ENCODE assay signal across 7 mouse cellular contexts in the genomic region with DNA sequence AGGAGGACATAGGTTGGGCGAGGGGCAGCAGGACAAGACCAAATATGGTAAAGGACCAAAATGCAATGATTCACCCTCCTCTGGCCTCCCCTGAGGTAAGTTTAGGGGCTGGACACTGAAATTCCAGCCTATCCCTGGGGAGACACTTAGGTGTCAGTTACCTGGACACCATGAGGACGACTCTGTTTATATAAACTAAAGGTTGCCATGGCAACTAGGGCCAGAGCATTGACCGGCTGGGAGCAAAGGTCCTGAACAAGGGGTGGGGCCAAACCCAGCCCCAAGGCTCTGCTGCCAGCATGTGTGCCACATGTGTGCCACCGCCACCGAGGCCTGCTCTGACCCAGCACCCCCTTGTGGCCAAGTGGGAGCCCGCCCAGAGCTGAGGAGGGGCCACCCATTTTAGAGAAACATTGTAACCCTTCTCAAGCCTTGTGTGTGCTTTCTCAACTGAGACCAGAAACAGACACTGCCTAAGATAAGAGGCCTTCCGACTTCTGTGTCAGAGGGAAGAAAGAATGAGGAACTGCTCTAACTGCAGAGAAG. TPM values are rescaled to one million over a fixed set of nuclear protein-coding genes. Genes with fewer than 3 reads are reported as not detected.
DNase-seq lines count a peak whose midpoint lies in the region; ATAC-seq and TF ChIP-seq lines count a peak whose summit lies in the region.

No protein-coding gene starts in this region.

- peaks cover 22 to 52% of the 10 kb centered on the region in 2 experiments for H3K4me1 ChIP-seq in CH12.LX (ENCODE audit: control insufficient read depth in 1 of 2, insufficient read depth in 2 of 2)
- peaks cover 32% of the 10 kb centered on the region for H3K4me1 ChIP-seq in intestine, embryonic 16.5 days (ENCODE audit: control insufficient read depth, insufficient read depth, low read length)
- no peaks in the 10 kb centered on the region; the same call in 1 of the 2 replicates for H3K4me1 ChIP-seq in lung, adult 2 months (ENCODE audit: control insufficient read depth, insufficient read depth, low read length)

- DNase-seq in 3T3-L1 (ENCODE audit: low read depth, low spot score): peak; percentile 44
- peak; percentile 46 for DNase-seq in CH12.LX (ENCODE audit: extremely low read depth)
- peak; percentile 54 for DNase-seq in lung, adult 2 months
- peak; percentile 9 for DNase-seq in thymus, postnatal 25 days
- DNase-seq in Muller cell, postnatal 12 days (ENCODE audit: inconsistent ontology term): no peak
- no peak for DNase-seq in spleen, postnatal 36 days (ENCODE audit: low spot score in 2 of 2)

- 21% methylated on average over 7 of the region's 7 CpGs for WGBS in intestine, embryonic 16.5 days
- 18% methylated on average over 7 of the region's 7 CpGs for whole genome bisulfite sequencing in lung, adult 2 months

- no peak overlapping the region for H3K27ac ChIP-seq in CH12.LX (ENCODE audit: insufficient read depth, low read depth)
- H3K27ac ChIP-seq in intestine, embryonic 16.5 days (ENCODE audit: low read length): peak overlapping the region; percentile 98

- peak; percentile 70 for ATAC-seq in intestine, embryonic 16.5 days

- H3K9ac ChIP-seq in CH12.LX (ENCODE audit: insufficient read depth, low read depth): no peak overlapping the region
- H3K9ac ChIP-seq in intestine, embryonic 16.5 days (ENCODE audit: low read depth, low read length): no peak overlapping the region

- H3K36me3 ChIP-seq in CH12.LX (replicated peaks in 1 of 2; ENCODE audit: control insufficient read depth in 1 of 2, insufficient read depth in 1 of 2, low read length in 1 of 2): no peaks in the 10 kb centered on the region
- no peaks in the 10 kb centered on the region for H3K36me3 ChIP-seq in intestine, embryonic 16.5 days (ENCODE audit: control insufficient read depth, insufficient read depth, low read length)

- peaks cover 3% of the 10 kb centered on the region for H3K27me3 ChIP-seq in CH12.LX (replicated peaks)
- no peaks in the 10 kb centered on the region for H3K27me3 ChIP-seq in intestine, embryonic 16.5 days (replicated peaks; ENCODE audit: control insufficient read depth, insufficient read depth, low read length)

- no peaks in the 10 kb centered on the region for H3K79me2 ChIP-seq in CH12.LX (replicated peaks; ENCODE audit: control insufficient read depth, extremely low read depth, insufficient read depth, poor library complexity, severe bottlenecking)

- H3K9me3 ChIP-seq in CH12.LX (replicated peaks; ENCODE audit: low read length): no peaks in the 10 kb centered on the region
- H3K9me3 ChIP-seq in intestine, embryonic 16.5 days (ENCODE audit: control insufficient read depth, low read length): no peaks in the 10 kb centered on the region

- no peak for TF ChIP-seq EP300 in CH12.LX (IDR thresholded peaks at IDR 0.05; ENCODE audit: low read length)

- TF ChIP-seq CTCF in CH12.LX (conservative IDR thresholded peaks at IDR 0.05 in 1 of 2, IDR thresholded peaks at IDR 0.05 in 1 of 2; ENCODE audit: low read depth in 2 of 2, low read length in 2 of 2): peak in 1 of 2 experiments; percentile 61; a peak in 2 of 4 replicates
- peak; percentile 24; the same call in 1 of the 2 replicates for TF ChIP-seq CTCF in lung, adult 2 months (IDR thresholded peaks at IDR 0.05; ENCODE audit: insufficient read depth, low read length)

- no peak for TF ChIP-seq POLR2A in CH12.LX (IDR thresholded peaks at IDR 0.05; ENCODE audit: low read depth, low read length)
- TF ChIP-seq POLR2A in lung, adult 2 months (IDR thresholded peaks at IDR 0.05; ENCODE audit: borderline replicate concordance, extremely low read depth, low read depth, low read length): no peak

- in situ Hi-C loops in CH12.LX (cut with MboI; ENCODE audit: low pct_ligation_motif_present, low pct_unique_long_range_greater_than_20kb, low sequenced_read_pairs): no loop called here

- H3K4me3 ChIP-seq in CH12.LX (replicated peaks in 1 of 3; ENCODE audit: low read depth in 2 of 3, low read length in 2 of 3, poor library complexity in 1 of 3): no peak overlapping the region
- no peak overlapping the region for H3K4me3 ChIP-seq in intestine, embryonic 16.5 days (ENCODE audit: low read length)
- no peak overlapping the region for H3K4me3 ChIP-seq in lung, adult 2 months (replicated peaks; ENCODE audit: extremely low read depth, low read depth, low read length)

- no peak overlapping the region for H3K4me2 ChIP-seq in CH12.LX (ENCODE audit: insufficient read depth, low read depth, poor library complexity, severe bottlenecking)
- peak overlapping the region; percentile 25 for H3K4me2 ChIP-seq in intestine, embryonic 16.5 days (ENCODE audit: low read depth, low read length)

- dilution Hi-C loops in CH12.LX (cut with MboI; ENCODE audit: extremely low pct_ligation_motif_present, extremely low pct_unique_long_range_greater_than_20kb, low sequenced_read_pairs): no loop called here

- no peak; the same call in none of the 2 replicates for TF ChIP-seq RAD21 in CH12.LX (IDR thresholded peaks at IDR 0.05; ENCODE audit: low read depth, low read length)

TF ChIP-seq in CH12.LX, 34 proteins besides CTCF, POLR2A, EP300 and RAD21:
- no peak for TF ChIP-seq ETS1 (conservative IDR thresholded peaks at IDR 0.05; ENCODE audit: low read depth, low read length)
- TF ChIP-seq MXI1 (IDR thresholded peaks at IDR 0.05; ENCODE audit: low read depth, low read length): peak; percentile 39; the same call in 1 of the 2 replicates
- peak; percentile 45 for TF ChIP-seq SMC3 (IDR thresholded peaks at IDR 0.05; ENCODE audit: low read depth, low read length)
- peak; percentile 59 for TF ChIP-seq BHLHE40 (IDR thresholded peaks at IDR 0.05; ENCODE audit: low read depth, low read length)

RNA-seq across cellular contexts. Expression of a gene that starts 10.0 kb away (rescaled TPM):
- total RNA-seq in CH12.LX (2012; rRNA removed): 0.13 and 0.21 TPM in 2 replicates
- not detected in 2 replicates for total RNA-seq in CH12.LX (2014; rRNA removed)
- not detected in 2 replicates for polyA plus RNA-seq in CH12.LX (2012; ENCODE audit: insufficient read length, low read depth)
- polyA plus RNA-seq in intestine, embryonic 16.5 days (2015; fragmentation: Nextera tagmentation; extraction: Ambion mirVana): 353 and 370 TPM in 2 replicates
- 62.6 and 63.8 TPM in 2 replicates for polyA plus RNA-seq in lung, adult 2 months (2012; rRNA removed)

RNA-seq across cellular contexts. Expression of a gene that starts 13.7 kb away (rescaled TPM):
- not detected in 2 replicates for total RNA-seq in CH12.LX (2012; rRNA removed)
- total RNA-seq in CH12.LX (2014; rRNA removed): not detected in 2 replicates
- not detected in 2 replicates for polyA plus RNA-seq in CH12.LX (2012; ENCODE audit: insufficient read length, low read depth)
- 1,017 and 1,065 TPM in 2 replicates for polyA plus RNA-seq in intestine, embryonic 16.5 days (2015; fragmentation: Nextera tagmentation; extraction: Ambion mirVana)
- 128 and 147 TPM in 2 replicates for polyA plus RNA-seq in lung, adult 2 months (2012; rRNA removed)

RNA-seq across cellular contexts. Expression of a gene that starts 55.6 kb away (rescaled TPM):
- total RNA-seq in CH12.LX (2012; rRNA removed): 507 and 555 TPM in 2 replicates
- 492 and 536 TPM in 2 replicates for total RNA-seq in CH12.LX (2014; rRNA removed)
- 652 and 950 TPM in 2 replicates for polyA plus RNA-seq in CH12.LX (2012; ENCODE audit: insufficient read length, low read depth)
- 112 and 117 TPM in 2 replicates for polyA plus RNA-seq in intestine, embryonic 16.5 days (2015; fragmentation: Nextera tagmentation; extraction: Ambion mirVana)
- polyA plus RNA-seq in lung, adult 2 months (2012; rRNA removed): 47.3 and 87.1 TPM in 2 replicates

Comparison
In these comparisons a context has a peak if more than half of its experiments do, and no peak if none do; other contexts are left out.
1. DNase-seq: peak in 3T3-L1 (single experiment), CH12.LX (single experiment), lung, adult 2 months (single experiment) and thymus, postnatal 25 days (single experiment); none in Muller cell, postnatal 12 days (single experiment) and spleen, postnatal 36 days (0 of 2).
2. RNA of a gene that starts 10.0 kb away (polyA plus RNA-seq): 353 to 370 TPM in intestine, embryonic 16.5 days and 62.6 to 63.8 TPM in lung, adult 2 months; not detected in CH12.LX; every median in the first group is over 10 times any median in the second.
3. RNA of a gene that starts 13.7 kb away (polyA plus RNA-seq): 1,017 to 1,065 TPM in intestine, embryonic 16.5 days and 128 to 147 TPM in lung, adult 2 months; not detected in CH12.LX; every median in the first group is over 100 times any median in the second.